Mouse (Mus musculus): ENCODE measurements around the gene Pth1r. TPM values are rescaled to one million over a fixed set of nuclear protein-coding genes. Genes with fewer than 3 reads are reported as not detected.
A peak's percentile ranks its signal among the peaks of the same experiment; 100 is the strongest.

Gene Pth1r
- total and polyA plus RNA-seq, 2 experiments: 7.4 to 28.1 TPM

GRCm38 (mm10) chr9:110741711-110742294 is 5.1 kb downstream of the Pth1r start, which contains the start of gene Myl3:
TSS of gene Myl3 (plus strand) at chr9:110741861.
- no peak for DNase-seq (ENCODE audit: extremely low read depth, low read depth, low spot score)
- no peaks in the 10 kb centered on the region for H3K79me2 ChIP-seq (ENCODE audit: control insufficient read depth, insufficient read depth, low read length)
- TF ChIP-seq POLR2A (IDR thresholded peaks at IDR 0.05; ENCODE audit: extremely low read depth, insufficient read depth, low read length) (no peak), CTCF (IDR thresholded peaks at IDR 0.05; ENCODE audit: low read depth, low read length) (no peak)
- peak within 1 kb of the TSS; percentile 11; the same call in 1 of the 2 replicates for H3K9ac ChIP-seq (ENCODE audit: low read depth, low read length)
- peak within 1 kb of the TSS; percentile 48 for H3K4me3 ChIP-seq (ENCODE audit: insufficient read depth, low read depth, low read length)
- peaks cover 14% of the 10 kb centered on the region for H3K27me3 ChIP-seq (ENCODE audit: control insufficient read depth, insufficient read depth, low read length)
- H3K27ac ChIP-seq (replicated peaks; ENCODE audit: insufficient read depth, low read depth, low read length): no peak within 1 kb of the TSS; the same call in 1 of the 2 replicates
- no peaks in the 10 kb centered on the region for H3K36me3 ChIP-seq (ENCODE audit: control insufficient read depth, insufficient read depth, low read length)
- H3K4me1 ChIP-seq (ENCODE audit: control insufficient read depth, insufficient read depth, low read length): no peaks in the 10 kb centered on the region
- WGBS: 13% methylated on average over 16 of the region's 17 CpGs

DNA sequence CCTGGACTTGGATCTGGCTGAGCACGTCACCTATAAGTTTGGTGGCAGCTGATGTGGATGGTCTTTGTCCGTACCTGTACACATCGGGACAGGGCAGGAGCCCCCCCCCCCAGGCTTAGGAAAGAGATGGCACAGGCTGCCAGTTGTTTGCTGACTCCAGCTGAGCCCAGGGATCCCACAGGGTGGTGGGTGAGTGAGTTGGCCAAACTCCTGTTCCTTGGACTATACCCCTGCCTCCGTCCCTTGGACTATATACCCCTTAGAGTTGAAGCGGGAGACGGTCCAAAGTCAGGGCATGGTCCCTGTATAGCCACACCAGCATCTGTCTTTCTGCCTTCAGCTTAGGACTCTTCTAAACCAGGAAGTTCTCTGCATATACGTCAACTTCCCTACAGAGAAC is 7.0 kb downstream of the Pth1r start:
- Histone ChIP-seq H3K36me3 (ENCODE audit: control insufficient read depth, insufficient read depth, low read length) (no peaks in the 10 kb centered on the region), H3K4me1 (ENCODE audit: control insufficient read depth, insufficient read depth, low read length) (no peaks in the 10 kb centered on the region), H3K4me3 (ENCODE audit: insufficient read depth, low read depth, low read length) (no peak overlapping the region), H3K27me3 (ENCODE audit: control insufficient read depth, insufficient read depth, low read length) (peaks cover 14% of the 10 kb centered on the region), H3K27ac (replicated peaks; ENCODE audit: insufficient read depth, low read depth, low read length) (no peak overlapping the region), H3K79me2 (ENCODE audit: control insufficient read depth, insufficient read depth, low read length) (no peaks in the 10 kb centered on the region), H3K9ac (ENCODE audit: low read depth, low read length) (no peak overlapping the region)
- no peak for TF ChIP-seq CTCF (IDR thresholded peaks at IDR 0.05; ENCODE audit: low read depth, low read length)
- 81% methylated on average over 7 of the region's 7 CpGs for whole genome bisulfite sequencing
- no peak for DNase-seq (ENCODE audit: extremely low read depth, low read depth, low spot score)

DNA sequence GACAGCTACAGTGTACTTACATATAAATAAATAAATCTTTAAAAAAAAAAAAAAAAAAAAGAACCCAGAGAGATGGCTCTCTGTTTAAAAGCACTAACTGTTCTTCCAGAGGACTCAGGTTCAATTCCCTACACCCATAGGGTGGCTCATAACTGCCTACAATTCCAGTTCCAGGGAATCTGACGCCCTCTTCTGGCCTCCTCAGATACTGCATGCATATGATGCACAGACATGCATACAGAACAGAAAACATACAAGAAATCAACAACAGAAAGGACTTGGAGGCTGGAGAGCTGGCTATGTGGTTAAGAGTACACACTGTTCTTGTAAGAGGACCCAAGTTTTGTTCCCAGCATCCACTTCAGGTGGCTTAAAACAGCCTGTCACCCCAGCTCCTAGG is 8.9 kb downstream of the Pth1r start:
- peaks cover 13% of the 10 kb centered on the region for H3K27me3 ChIP-seq (ENCODE audit: control insufficient read depth, insufficient read depth, low read length)
- WGBS: 31% methylated on average over 1 of the region's 1 CpGs

DNA sequence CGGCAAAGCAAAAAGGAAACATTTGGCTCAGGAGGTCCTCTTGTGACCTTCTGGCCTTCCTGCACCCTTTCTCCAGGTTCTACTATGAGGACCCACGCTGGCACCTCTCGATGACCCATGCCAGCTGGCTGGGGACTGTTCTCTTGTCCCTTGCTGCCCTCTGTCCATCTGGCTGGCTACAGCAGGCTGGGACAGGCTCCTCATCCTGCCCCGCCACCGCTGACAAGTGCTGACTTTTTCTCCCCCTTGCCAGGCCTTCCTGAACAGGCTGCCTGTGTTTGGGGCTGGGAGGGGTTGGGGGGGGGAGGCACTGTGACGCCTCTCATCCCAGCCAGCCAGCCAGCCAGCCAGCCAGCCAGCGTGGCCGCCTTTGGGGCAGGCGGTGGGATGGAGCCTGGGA is 10.6 kb downstream of the Pth1r start:
- no peak overlapping the region for H3K9ac ChIP-seq (ENCODE audit: low read depth, low read length)
- no peak overlapping the region for H3K27ac ChIP-seq (replicated peaks; ENCODE audit: insufficient read depth, low read depth, low read length)
- H3K79me2 ChIP-seq (ENCODE audit: control insufficient read depth, insufficient read depth, low read length): no peaks in the 10 kb centered on the region
- DNase-seq (ENCODE audit: extremely low read depth, low read depth, low spot score): no peak
- 0 out of 2 replicates have a peak, but pooled peaks cover 1% of the 10 kb centered on the region for H3K27me3 ChIP-seq (ENCODE audit: control insufficient read depth, insufficient read depth, low read length)
- H3K36me3 ChIP-seq (ENCODE audit: control insufficient read depth, insufficient read depth, low read length): no peaks in the 10 kb centered on the region
- 73% methylated on average over 9 of the region's 9 CpGs for WGBS
- H3K4me1 ChIP-seq (ENCODE audit: control insufficient read depth, insufficient read depth, low read length): 0 out of 2 replicates have a peak, but pooled peaks cover 3% of the 10 kb centered on the region
- no peak overlapping the region for H3K4me3 ChIP-seq (ENCODE audit: insufficient read depth, low read depth, low read length)
- TF ChIP-seq CTCF (IDR thresholded peaks at IDR 0.05; ENCODE audit: low read depth, low read length) (no peak), POLR2A (IDR thresholded peaks at IDR 0.05; ENCODE audit: extremely low read depth, insufficient read depth, low read length) (no peak)

More for the DNA sequence above, 8.9 kb downstream of the Pth1r start:
- no peak for DNase-seq (ENCODE audit: extremely low read depth, low read depth, low spot score)
- Histone ChIP-seq H3K9ac (ENCODE audit: low read depth, low read length) (no peak overlapping the region), H3K36me3 (ENCODE audit: control insufficient read depth, insufficient read depth, low read length) (no peaks in the 10 kb centered on the region), H3K27ac (replicated peaks; ENCODE audit: insufficient read depth, low read depth, low read length) (no peak overlapping the region), H3K79me2 (ENCODE audit: control insufficient read depth, insufficient read depth, low read length) (no peaks in the 10 kb centered on the region), H3K4me3 (ENCODE audit: insufficient read depth, low read depth, low read length) (no peak overlapping the region), H3K4me1 (ENCODE audit: control insufficient read depth, insufficient read depth, low read length) (0 out of 2 replicates have a peak, but pooled peaks cover 2% of the 10 kb centered on the region)
- TF ChIP-seq CTCF (IDR thresholded peaks at IDR 0.05; ENCODE audit: low read depth, low read length) (peak; percentile 10; the same call in 1 of the 2 replicates), POLR2A (IDR thresholded peaks at IDR 0.05; ENCODE audit: extremely low read depth, insufficient read depth, low read length) (no peak)

GRCm38 (mm10) chr9:110734154-110734553 is 12.8 kb downstream of the Pth1r start:
- Histone ChIP-seq H3K9ac (ENCODE audit: low read depth, low read length) (no peak overlapping the region), H3K4me3 (ENCODE audit: insufficient read depth, low read depth, low read length) (no peak overlapping the region), H3K79me2 (ENCODE audit: control insufficient read depth, insufficient read depth, low read length) (no peaks in the 10 kb centered on the region), H3K36me3 (ENCODE audit: control insufficient read depth, insufficient read depth, low read length) (no peaks in the 10 kb centered on the region), H3K27me3 (ENCODE audit: control insufficient read depth, insufficient read depth, low read length) (no peaks in the 10 kb centered on the region), H3K27ac (replicated peaks; ENCODE audit: insufficient read depth, low read depth, low read length) (no peak overlapping the region), H3K4me1 (ENCODE audit: control insufficient read depth, insufficient read depth, low read length) (0 out of 2 replicates have a peak, but pooled peaks cover 3% of the 10 kb centered on the region)
- no peak for DNase-seq (ENCODE audit: extremely low read depth, low read depth, low spot score)
- 81% methylated on average over 7 of the region's 7 CpGs for WGBS
- no peak for TF ChIP-seq CTCF (IDR thresholded peaks at IDR 0.05; ENCODE audit: low read depth, low read length)
- TF ChIP-seq POLR2A (IDR thresholded peaks at IDR 0.05; ENCODE audit: extremely low read depth, insufficient read depth, low read length): no peak

DNA sequence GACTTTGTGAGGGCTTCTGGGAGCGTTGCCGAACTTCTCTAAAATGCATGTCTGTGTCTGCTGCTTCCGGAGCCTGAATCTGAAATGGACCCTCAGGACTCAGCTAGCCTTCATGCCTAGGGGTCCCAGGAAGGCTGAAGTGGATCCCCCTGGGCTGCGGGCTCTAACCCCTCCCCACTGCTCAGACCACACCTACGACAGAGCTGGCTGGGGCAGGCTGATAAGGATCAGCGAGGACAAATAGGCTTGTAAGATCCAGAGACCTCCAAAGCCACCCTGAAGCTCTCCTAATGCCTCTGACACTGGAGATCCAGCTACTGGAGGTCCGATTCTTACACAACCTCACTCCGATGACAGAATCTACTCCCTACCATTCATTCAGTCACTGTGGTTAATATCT is 13.8 kb downstream of the Pth1r start:
- 9% methylated on average over 8 of the region's 8 CpGs for whole genome bisulfite sequencing
- H3K79me2 ChIP-seq (ENCODE audit: control insufficient read depth, insufficient read depth, low read length): no peaks in the 10 kb centered on the region
- peak overlapping the region; percentile 26 for H3K9ac ChIP-seq (ENCODE audit: low read depth, low read length)
- DNase-seq (ENCODE audit: extremely low read depth, low read depth, low spot score): no peak
- TF ChIP-seq CTCF (IDR thresholded peaks at IDR 0.05; ENCODE audit: low read depth, low read length) (no peak), POLR2A (IDR thresholded peaks at IDR 0.05; ENCODE audit: extremely low read depth, insufficient read depth, low read length) (no peak)
- no peak overlapping the region for H3K27ac ChIP-seq (replicated peaks; ENCODE audit: insufficient read depth, low read depth, low read length)
- no peaks in the 10 kb centered on the region for H3K27me3 ChIP-seq (ENCODE audit: control insufficient read depth, insufficient read depth, low read length)
- H3K36me3 ChIP-seq (ENCODE audit: control insufficient read depth, insufficient read depth, low read length): no peaks in the 10 kb centered on the region
- 0 out of 2 replicates have a peak, but pooled peaks cover 3% of the 10 kb centered on the region for H3K4me1 ChIP-seq (ENCODE audit: control insufficient read depth, insufficient read depth, low read length)
- H3K4me3 ChIP-seq (ENCODE audit: insufficient read depth, low read depth, low read length): peak overlapping the region; percentile 54; the same call in 1 of the 2 replicates
